Mouse (Mus musculus) embryonic facial prominence, embryonic 10.5 days (tissue): ENCODE measurements at regions not wholly inside any gene's neighbourhood (a gene's known extent, or its start where the extent isn't known, plus 50 kb on each side); places are given as distances from the start of the nearest gene placed in this dataset.

Experiments
- DNase-seq: peaks from one replicate; pipeline ENCODE4 v3.0.0-alpha.2; 2017; ENCODE audit warnings: low spot score
- H3K27ac ChIP-seq: fragments of 300-500 bp; sonication (generic); replicated peaks from 2 replicates; pipeline ENCODE4 v1.5.1; 2016; ENCODE audit warnings: mild to moderate bottlenecking
- H3K27me3 ChIP-seq: fragments of 300-500 bp; sonication (generic); replicated peaks from 2 replicates; pipeline ENCODE4 v1.6.1; 2016; ENCODE audit warnings: low read depth, mild to moderate bottlenecking; ENCODE audit not compliant: poor library complexity, severe bottlenecking
- H3K36me3 ChIP-seq: fragments of 300-500 bp; sonication (generic); replicated peaks from 2 replicates; pipeline ENCODE4 v1.6.1; 2016; ENCODE audit warnings: mild to moderate bottlenecking, moderate library complexity
- H3K4me1 ChIP-seq: fragments of 300-500 bp; sonication (generic); 2 replicates; pipeline ENCODE4 v1.6.1; 2016
- H3K4me3 ChIP-seq: fragments of 300-500 bp; sonication (generic); 2 replicates; pipeline ENCODE4 v1.5.1; 2016; ENCODE audit warnings: mild to moderate bottlenecking, moderate library complexity
- H3K9me3 ChIP-seq: fragments of 300-500 bp; sonication (generic); 2 replicates; pipeline ENCODE4 v1.6.1; 2016; ENCODE audit warnings: mild to moderate bottlenecking
- WGBS: fragments of 180-500 bp; shearing (Covaris S2); methylation state at CpG from one replicate; pipeline ENCODE4 v1.1.7; 2016; 5-methylcytosine and 5-hydroxymethylcytosine counted together

DNA sequence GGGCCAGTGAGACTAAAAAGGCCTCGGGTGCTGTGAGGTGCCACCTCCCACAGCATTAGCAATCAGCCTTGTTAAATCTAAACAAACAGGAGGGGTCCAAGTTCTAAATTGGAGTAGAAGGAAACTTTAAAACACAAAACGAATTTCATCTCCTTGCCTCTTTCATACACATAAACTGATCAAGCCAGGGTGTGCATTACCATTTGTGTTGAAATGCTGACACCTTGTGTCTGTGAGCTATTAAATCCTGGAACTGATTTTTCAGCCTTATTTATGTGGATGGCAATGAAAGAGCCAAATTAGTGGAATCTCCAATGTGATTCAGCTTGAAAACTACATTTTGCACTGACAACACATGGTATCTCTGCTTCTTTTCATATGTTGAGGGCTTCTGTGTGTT lies 114.8 kb downstream of the Pcsk1 start:
- Histone ChIP-seq H3K4me1 (no peaks in the 10 kb centered on the region), H3K4me3 (no peak overlapping the region), H3K27me3 (no peaks in the 10 kb centered on the region), H3K27ac (no peak overlapping the region), H3K36me3 (no peaks in the 10 kb centered on the region), H3K9me3 (no peaks in the 10 kb centered on the region)
- DNase-seq: no peak
- WGBS: 37% methylated on average over 2 of the region's 2 CpGs

DNA sequence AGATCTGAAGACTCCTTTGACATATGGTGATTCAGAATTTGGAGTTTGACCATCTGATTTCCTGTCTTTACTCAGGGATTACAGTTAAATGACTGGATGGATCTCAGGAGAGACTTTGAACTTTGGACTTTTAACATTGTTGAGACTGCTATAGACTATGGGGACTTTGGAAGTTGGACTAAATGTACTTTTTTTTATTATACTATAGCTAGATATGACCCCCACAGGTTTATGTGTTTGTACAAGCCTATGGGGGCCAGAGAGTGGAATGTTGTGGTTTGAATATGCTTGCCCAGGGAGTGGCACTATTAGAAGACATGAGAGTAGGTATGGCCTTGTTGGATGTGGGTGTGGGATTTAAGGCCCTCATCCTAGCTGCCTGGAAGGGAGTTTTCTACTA lies 134.3 kb downstream of the Pcsk1 start:
- no peaks in the 10 kb centered on the region for H3K4me1 ChIP-seq
- H3K9me3 ChIP-seq: no peaks in the 10 kb centered on the region
- no peak overlapping the region for H3K27ac ChIP-seq
- H3K27me3 ChIP-seq: no peaks in the 10 kb centered on the region
- DNase-seq: no peak
- H3K4me3 ChIP-seq: no peak overlapping the region
- no peaks in the 10 kb centered on the region for H3K36me3 ChIP-seq

DNA sequence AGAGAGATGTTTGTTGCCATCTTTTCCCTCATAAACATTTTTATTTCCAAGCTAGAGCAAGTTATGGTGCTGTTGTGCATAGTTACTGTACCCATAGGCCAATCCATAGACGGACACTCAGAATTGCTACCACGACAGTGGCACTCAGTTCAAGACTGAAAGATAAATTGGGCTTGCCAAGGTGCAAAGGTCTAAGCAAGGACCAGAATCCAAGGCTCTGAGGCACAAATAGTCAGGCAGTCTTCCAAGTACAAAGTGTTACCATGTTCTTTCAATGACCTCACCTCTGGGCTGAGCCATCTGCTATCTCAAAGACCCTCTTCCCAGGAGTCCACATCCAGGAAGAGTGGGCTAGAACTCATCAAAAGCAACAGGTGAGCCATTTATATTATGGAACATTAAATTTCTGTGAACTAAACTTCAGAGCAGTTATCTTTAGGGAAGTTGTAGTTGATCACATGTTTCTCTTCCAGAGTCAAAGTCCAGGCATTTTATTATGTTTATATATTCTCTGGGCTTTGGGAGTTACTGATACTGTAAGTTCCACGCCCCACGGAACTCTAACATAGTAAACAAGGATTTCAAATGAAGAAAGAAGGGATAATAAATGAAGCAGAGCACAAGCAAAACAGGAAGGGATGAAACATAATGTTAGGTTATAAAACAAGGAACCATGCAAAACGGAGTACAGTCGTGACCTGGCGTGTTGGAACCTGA lies 136.1 kb downstream of the Pcsk1 start:
- DNase-seq: no peak
- Histone ChIP-seq H3K4me1 (no peaks in the 10 kb centered on the region), H3K27me3 (no peaks in the 10 kb centered on the region), H3K9me3 (no peaks in the 10 kb centered on the region), H3K4me3 (no peak overlapping the region), H3K36me3 (no peaks in the 10 kb centered on the region), H3K27ac (no peak overlapping the region)
- WGBS: 92% methylated on average over 7 of the region's 7 CpGs

DNA sequence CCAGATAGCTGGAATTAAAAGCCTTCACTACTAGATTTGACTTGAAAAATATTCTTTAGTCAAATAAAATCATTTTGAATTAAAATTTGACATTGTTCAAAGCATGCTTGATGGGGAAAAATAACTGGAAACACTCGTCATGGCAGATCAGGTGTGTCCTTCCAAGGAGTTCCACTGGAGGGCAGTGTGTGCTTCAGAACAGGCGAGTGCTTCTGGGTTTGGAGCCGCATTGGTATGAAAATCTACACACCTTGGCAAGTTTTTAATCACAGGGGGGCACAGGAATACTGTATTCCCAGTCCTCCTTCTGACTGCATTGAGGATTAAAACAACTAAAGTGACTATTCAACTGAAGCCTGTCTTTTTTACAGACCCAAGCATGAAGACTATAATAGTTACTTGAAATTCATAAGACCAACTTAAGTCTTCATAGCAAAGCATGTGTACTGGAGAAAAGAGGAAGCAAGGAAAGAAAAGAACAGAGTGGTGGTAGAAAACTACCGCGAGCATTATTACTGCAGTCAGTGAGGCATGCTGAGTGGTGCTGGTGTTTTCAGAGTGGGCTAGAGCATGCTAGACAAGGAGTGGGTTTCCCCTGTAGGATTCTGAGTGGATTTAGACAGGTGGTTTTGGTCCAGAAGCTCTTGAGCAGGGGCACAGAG lies 138.1 kb downstream of the Pcsk1 start:
- H3K4me3 ChIP-seq: no peak overlapping the region
- no peaks in the 10 kb centered on the region for H3K36me3 ChIP-seq
- H3K9me3 ChIP-seq: no peaks in the 10 kb centered on the region
- H3K27ac ChIP-seq: no peak overlapping the region
- no peaks in the 10 kb centered on the region for H3K27me3 ChIP-seq
- peak; percentile 66 for DNase-seq
- WGBS: 30% methylated on average over 5 of the region's 5 CpGs
- H3K4me1 ChIP-seq: no peaks in the 10 kb centered on the region

DNA sequence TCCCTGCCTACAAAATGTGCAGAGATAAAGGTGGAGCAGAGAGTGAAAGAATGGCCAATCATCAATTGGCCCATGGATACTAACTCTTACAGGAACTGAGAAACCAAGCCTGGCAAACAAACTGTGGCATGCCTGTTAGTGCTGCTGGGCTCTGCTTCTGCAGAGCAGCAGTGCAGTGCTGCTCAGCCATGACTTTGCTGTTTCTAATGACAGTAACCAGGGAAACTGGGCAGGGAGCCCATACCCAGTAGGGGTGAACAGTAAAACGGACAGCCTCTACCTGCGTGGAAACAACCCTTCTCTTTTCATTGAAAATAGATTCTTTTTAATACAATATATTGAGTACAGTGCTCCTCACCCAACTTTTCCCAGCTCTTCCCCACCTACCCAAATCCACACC lies 146.8 kb downstream of the Pcsk1 start:
- no peak overlapping the region for H3K4me3 ChIP-seq
- WGBS: 69% methylated on average over 2 of the region's 2 CpGs
- DNase-seq: no peak
- H3K36me3 ChIP-seq: no peaks in the 10 kb centered on the region
- H3K9me3 ChIP-seq: no peaks in the 10 kb centered on the region
- H3K4me1 ChIP-seq: no peaks in the 10 kb centered on the region
- no peak overlapping the region for H3K27ac ChIP-seq
- H3K27me3 ChIP-seq: no peaks in the 10 kb centered on the region
